Mouse (Mus musculus) embryonic facial prominence, embryonic 14.5 days (tissue): ENCODE measurements around the gene Wwp2. TPM values are rescaled to one million over a fixed set of nuclear protein-coding genes. Genes with fewer than 3 reads are reported as not detected.

Source experiments
- ATAC-seq: fragments of 200-750 bp; cut with Nextera tagmentation; 2 replicates; pipeline ENCODE4 v1.8.0; 2017; ENCODE audit warnings: low read depth, moderate number of reproducible peaks, moderate TSS enrichment
- DNase-seq: peaks from one replicate; pipeline ENCODE4 v3.0.0-alpha.2; 2015; ENCODE audit warnings: low spot score
- H3K27ac ChIP-seq: fragments of 300-500 bp; sonication (generic); replicated peaks from 2 replicates; pipeline ENCODE4 v1.5.1; 2014; ENCODE audit warnings: low read depth, mild to moderate bottlenecking, low read length, moderate library complexity
- H3K27me3 ChIP-seq: fragments of 300-500 bp; sonication (generic); replicated peaks from 2 replicates; pipeline ENCODE4 v1.6.1; 2014; ENCODE audit warnings: low read length; ENCODE audit not compliant: control insufficient read depth, insufficient read depth
- H3K36me3 ChIP-seq: fragments of 300-500 bp; sonication (generic); 2 replicates; pipeline ENCODE4 v1.6.1; 2014; ENCODE audit warnings: low read length, mixed read lengths; ENCODE audit not compliant: control insufficient read depth, insufficient read depth
- H3K4me1 ChIP-seq: fragments of 300-500 bp; sonication (generic); 2 replicates; pipeline ENCODE4 v1.6.1; 2014; ENCODE audit warnings: antibody characterized with exemption, low read length; ENCODE audit not compliant: control insufficient read depth, insufficient read depth
- H3K4me2 ChIP-seq: fragments of 300-500 bp; sonication (generic); 2 replicates; pipeline ENCODE4 v1.6.1; 2014; ENCODE audit warnings: low read depth, mild to moderate bottlenecking, low read length, moderate library complexity, mixed read lengths
- H3K4me3 ChIP-seq: fragments of 300-500 bp; sonication (generic); 2 replicates; pipeline ENCODE4 v1.5.1; 2014; ENCODE audit warnings: low read depth, mild to moderate bottlenecking, low read length
- H3K9ac ChIP-seq: fragments of 300-500 bp; sonication (generic); 2 replicates; pipeline ENCODE4 v1.6.1; 2014; ENCODE audit warnings: low read depth, mild to moderate bottlenecking, low read length, moderate library complexity, mixed read lengths
- H3K9me3 ChIP-seq: fragments of 300-500 bp; sonication (generic); 2 replicates; pipeline ENCODE4 v1.6.1; 2016; ENCODE audit warnings: low read length; ENCODE audit not compliant: control insufficient read depth
- WGBS: fragments of 180-500 bp; shearing (Covaris S2); extraction: QIAGEN DNeasy Blood & Tissue Kit; methylation state at CpG from one replicate; pipeline ENCODE4 v1.1.7; 2014; 5-methylcytosine and 5-hydroxymethylcytosine counted together
- polyA plus RNA-seq: library from polyadenylated mRNA; unstranded; fragments of >200 nt; fragmentation: Nextera tagmentation; extraction: Ambion mirVana; gene quantifications from 2 replicates; pipeline ENCODE4 v1.2.1, GENCODE M21; 2014

The Wwp2 gene
- polyA plus RNA-seq, 1 experiment from 2014 or later, result 77.8 TPM

- no peaks in the 10 kb centered on the region for H3K36me3 ChIP-seq
- no peak overlapping the region for H3K4me2 ChIP-seq
- no peak for ATAC-seq
- H3K9ac ChIP-seq, result no peak overlapping the region
- H3K27me3 ChIP-seq, result no peaks in the 10 kb centered on the region
- WGBS, result 75% methylated on average over 4 of the region's 4 CpGs
- 0 out of 2 replicates have a peak, but pooled peaks cover 7% of the 10 kb centered on the region for H3K4me1 ChIP-seq
- no peaks in the 10 kb centered on the region for H3K9me3 ChIP-seq
- H3K4me3 ChIP-seq, result no peak overlapping the region
- DNase-seq, result no peak
- H3K27ac ChIP-seq, result no peak overlapping the region; the same call in 1 of the 2 replicates
These were observed 52.4 kb downstream of the Wwp2 start for GRCm38 (mm10) chr8:107488551-107488950.

DNA sequence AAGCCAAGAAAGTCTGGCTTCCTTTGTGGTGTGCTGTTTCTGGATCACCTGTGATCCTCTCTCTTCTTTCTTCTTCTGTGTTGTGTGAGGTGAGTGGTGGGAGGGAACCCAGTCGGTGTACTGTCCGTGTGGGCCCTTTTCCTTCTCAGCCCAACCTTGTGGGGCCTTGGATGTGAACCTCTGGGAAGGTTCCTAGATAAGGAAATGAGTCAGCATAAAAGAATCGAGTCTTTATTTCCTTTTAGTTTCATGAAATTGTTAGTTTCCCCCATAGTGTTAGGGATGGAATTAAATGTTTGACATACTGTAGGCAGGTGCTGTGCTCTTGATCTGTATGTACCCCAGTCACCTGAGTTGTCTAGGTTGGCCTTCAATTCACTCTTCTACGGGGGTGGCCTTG is 52.9 kb downstream of the Wwp2 start:
- no peak for ATAC-seq

GRCm38 (mm10) chr8:107489921-107490320 is 53.8 kb downstream of the Wwp2 start:
- H3K9ac ChIP-seq, result no peak overlapping the region
- ATAC-seq (peak; percentile 57; the same call in 1 of the 2 replicates), DNase-seq (no peak)
- no peak overlapping the region for H3K4me3 ChIP-seq
- no peaks in the 10 kb centered on the region for H3K9me3 ChIP-seq
- H3K4me2 ChIP-seq, result no peak overlapping the region
- H3K27ac ChIP-seq, result peak overlapping the region; percentile 70; the same call in 1 of the 2 replicates
- no peaks in the 10 kb centered on the region for H3K36me3 ChIP-seq
- 0 out of 2 replicates have a peak, but pooled peaks cover 7% of the 10 kb centered on the region for H3K4me1 ChIP-seq
- no peaks in the 10 kb centered on the region for H3K27me3 ChIP-seq
- 43% methylated on average over 5 of the region's 5 CpGs for WGBS

More for the DNA sequence above, 52.9 kb downstream of the Wwp2 start:
- no peak for DNase-seq
- H3K9ac ChIP-seq, result no peak overlapping the region
- no peaks in the 10 kb centered on the region for H3K27me3 ChIP-seq
- H3K4me2 ChIP-seq, result no peak overlapping the region
- 0 out of 2 replicates have a peak, but pooled peaks cover 7% of the 10 kb centered on the region for H3K4me1 ChIP-seq
- no peaks in the 10 kb centered on the region for H3K36me3 ChIP-seq
- WGBS, result 86% methylated on average over 4 of the region's 4 CpGs
- H3K27ac ChIP-seq, result peak overlapping the region; percentile 70; the same call in 1 of the 2 replicates
- no peak overlapping the region for H3K4me3 ChIP-seq
- no peaks in the 10 kb centered on the region for H3K9me3 ChIP-seq

DNA sequence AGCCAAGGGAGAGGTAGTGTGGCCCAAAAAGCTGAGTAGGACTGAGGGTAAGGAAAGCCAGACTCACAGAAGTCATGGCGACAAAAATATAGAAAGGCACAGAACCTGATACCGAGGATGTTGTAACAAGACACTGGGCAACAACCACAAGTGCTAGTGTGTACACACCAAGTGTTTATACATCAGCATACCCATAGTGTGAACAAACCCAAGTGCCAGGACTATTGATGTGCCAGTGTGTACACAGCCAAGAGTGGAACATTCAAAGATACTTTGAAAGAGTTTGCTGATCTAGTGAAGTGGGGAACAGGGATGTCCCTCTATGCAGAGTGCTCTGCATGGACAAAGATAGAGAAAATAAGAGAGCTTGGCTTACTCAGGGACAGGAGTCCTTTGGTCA is 54.5 kb downstream of the Wwp2 start:
- DNase-seq (no peak), ATAC-seq (no peak)
- H3K9me3 ChIP-seq, result no peaks in the 10 kb centered on the region
- peak overlapping the region; percentile 70; the same call in 1 of the 2 replicates for H3K27ac ChIP-seq
- H3K36me3 ChIP-seq, result no peaks in the 10 kb centered on the region
- H3K4me1 ChIP-seq, result peaks cover 12% of the 10 kb centered on the region; the same call in 1 of the 2 replicates
- no peak overlapping the region for H3K4me3 ChIP-seq
- no peak overlapping the region for H3K4me2 ChIP-seq
- H3K27me3 ChIP-seq, result no peaks in the 10 kb centered on the region
- WGBS, result 60% methylated on average over 2 of the region's 2 CpGs
- no peak overlapping the region for H3K9ac ChIP-seq

GRCm38 (mm10) chr8:107491212-107491611 is 55.0 kb downstream of the Wwp2 start:
- peaks cover 16% of the 10 kb centered on the region; the same call in 1 of the 2 replicates for H3K4me1 ChIP-seq
- 64% methylated on average over 4 of the region's 4 CpGs for WGBS
- ATAC-seq, result no peak
- peak overlapping the region; percentile 70; the same call in 1 of the 2 replicates for H3K27ac ChIP-seq
- no peak overlapping the region for H3K9ac ChIP-seq
- no peak for DNase-seq
- H3K4me2 ChIP-seq, result no peak overlapping the region
- no peaks in the 10 kb centered on the region for H3K9me3 ChIP-seq
- H3K27me3 ChIP-seq, result no peaks in the 10 kb centered on the region
- no peaks in the 10 kb centered on the region for H3K36me3 ChIP-seq
- H3K4me3 ChIP-seq, result no peak overlapping the region

DNA sequence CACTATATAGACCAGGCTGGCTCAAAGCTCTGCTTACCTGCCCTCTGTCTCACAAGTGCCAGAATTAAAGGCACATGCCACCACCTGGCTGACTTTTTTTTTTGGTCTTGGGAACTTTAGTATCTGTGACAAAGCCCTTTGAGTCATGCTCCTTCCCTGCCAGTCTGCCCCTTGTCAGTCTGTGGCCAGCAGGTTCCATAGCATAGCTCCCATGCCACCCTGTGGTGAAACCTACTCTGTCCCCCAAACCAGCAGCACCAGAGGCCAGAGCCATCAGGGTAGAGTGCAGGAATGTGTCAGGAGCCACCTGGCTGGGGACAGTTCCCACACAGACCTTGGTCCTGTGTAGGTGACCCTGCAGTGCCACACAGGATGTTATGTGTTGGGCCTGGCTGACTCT is 55.7 kb downstream of the Wwp2 start:
- Histone ChIP-seq H3K4me3 (no peak overlapping the region), H3K9me3 (no peaks in the 10 kb centered on the region), H3K9ac (no peak overlapping the region), H3K4me1 (peaks cover 16% of the 10 kb centered on the region; the same call in 1 of the 2 replicates), H3K27ac (peak overlapping the region; percentile 70), H3K36me3 (no peaks in the 10 kb centered on the region), H3K27me3 (no peaks in the 10 kb centered on the region), H3K4me2 (no peak overlapping the region)
- ATAC-seq (no peak), DNase-seq (no peak)

DNA sequence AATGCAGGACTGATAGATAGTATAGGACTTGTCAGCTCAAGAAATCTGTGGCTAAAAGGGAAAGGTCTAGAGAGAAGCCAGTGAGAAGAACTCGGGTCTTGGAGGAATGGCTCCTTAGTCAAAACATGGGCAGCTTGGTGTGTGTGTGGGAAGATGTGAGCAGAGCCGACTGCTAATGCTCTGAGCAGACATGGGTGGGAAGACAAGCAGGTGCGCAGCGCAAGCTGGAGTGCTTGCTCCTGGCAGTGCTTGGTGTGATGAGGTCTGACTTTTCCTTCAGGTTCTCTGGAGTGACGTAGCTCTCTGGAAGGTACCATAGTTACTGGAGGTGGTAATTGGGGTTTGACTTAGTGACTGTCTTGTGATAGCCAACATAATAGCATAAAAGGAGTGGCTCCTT is 56.6 kb downstream of the Wwp2 start:
- no peak overlapping the region for H3K4me3 ChIP-seq
- no peaks in the 10 kb centered on the region for H3K36me3 ChIP-seq
- H3K27me3 ChIP-seq, result no peaks in the 10 kb centered on the region
- no peak for ATAC-seq
- H3K9ac ChIP-seq, result no peak overlapping the region
- WGBS, result 95% methylated on average over 5 of the region's 5 CpGs
- no peaks in the 10 kb centered on the region for H3K9me3 ChIP-seq
- no peak overlapping the region; the same call in 1 of the 2 replicates for H3K27ac ChIP-seq
- H3K4me1 ChIP-seq, result peaks cover 21% of the 10 kb centered on the region; the same call in 1 of the 2 replicates
- H3K4me2 ChIP-seq, result no peak overlapping the region
- no peak for DNase-seq

- peak overlapping the region; percentile 42 for H3K27ac ChIP-seq
- DNase-seq, result peak; percentile 57
- WGBS, result 65% methylated on average over 9 of the region's 9 CpGs
- no peak overlapping the region for H3K9ac ChIP-seq
- H3K4me2 ChIP-seq, result no peak overlapping the region
- peak; percentile 43; the same call in 1 of the 2 replicates for ATAC-seq
- no peaks in the 10 kb centered on the region for H3K27me3 ChIP-seq
- H3K36me3 ChIP-seq, result no peaks in the 10 kb centered on the region
- no peaks in the 10 kb centered on the region for H3K9me3 ChIP-seq
- H3K4me1 ChIP-seq, result peaks cover 23% of the 10 kb centered on the region; the same call in 1 of the 2 replicates
- H3K4me3 ChIP-seq, result no peak overlapping the region
These were observed 59.3 kb downstream of the Wwp2 start for GRCm38 (mm10) chr8:107495425-107495824.

GRCm38 (mm10) chr8:107497708-107498107 is 61.5 kb downstream of the Wwp2 start:
- Histone ChIP-seq H3K4me2 (peak overlapping the region; percentile 24), H3K9ac (no peak overlapping the region), H3K36me3 (no peaks in the 10 kb centered on the region), H3K9me3 (peaks cover 6% of the 10 kb centered on the region; the same call in 1 of the 2 replicates), H3K27ac (peak overlapping the region; percentile 42), H3K4me1 (peaks cover 25% of the 10 kb centered on the region; the same call in 1 of the 2 replicates), H3K27me3 (no peaks in the 10 kb centered on the region), H3K4me3 (no peak overlapping the region)
- DNase-seq (peak; percentile 68), ATAC-seq (no peak)
- 27% methylated on average over 6 of the region's 6 CpGs for WGBS
